Mouse (Mus musculus): ENCODE results near the gene Kctd3.

DNA sequence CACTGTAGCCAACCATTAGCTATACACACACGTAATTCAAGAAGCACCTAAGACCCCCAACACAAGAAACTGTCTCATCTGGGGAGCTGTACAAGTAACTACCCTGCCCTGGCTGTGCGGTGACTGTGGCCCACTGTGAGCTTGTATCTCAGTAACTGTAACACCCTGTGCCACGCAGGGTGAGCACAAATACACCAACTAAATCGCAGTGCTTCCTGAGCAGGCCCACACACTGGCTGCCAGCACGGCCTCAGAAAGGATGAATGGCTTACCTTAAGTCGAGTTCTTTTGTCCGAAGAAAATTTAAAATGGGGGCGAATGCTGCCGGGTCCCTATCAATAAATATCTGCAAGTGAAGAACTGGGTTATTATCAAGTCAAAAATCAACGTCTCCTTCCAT, 7.7 kb downstream of the Kctd3 start:
- TF ChIP-seq POLR2A (IDR thresholded peaks at IDR 0.05; ENCODE audit: borderline replicate concordance, extremely low read depth, low read depth, low read length) (no peak), CTCF (IDR thresholded peaks at IDR 0.05; ENCODE audit: insufficient read depth, low read length) (no peak)
